In genomic region chr14:57998526-57999401, GRCm38 (mm10) we compare ENCODE assay signal across 8 mouse cellular contexts. TPM values are rescaled to one million over a fixed set of nuclear protein-coding genes. Genes with fewer than 3 reads are reported as not detected.
DNase-seq lines count a peak whose midpoint lies in the region; ATAC-seq lines count a peak whose summit lies in the region.

Gene Micu2, minus strand, starts transcription at chr14:57999262.

- H3K4me1 ChIP-seq in brown adipose tissue, adult 24 weeks (ENCODE audit: control insufficient read depth, insufficient read depth, insufficient read length, low read length): peaks cover 4% of the 10 kb centered on the region
- peaks cover 22% of the 10 kb centered on the region for H3K4me1 ChIP-seq in heart, embryonic 13.5 days
- H3K4me1 ChIP-seq in liver, embryonic 13.5 days (replicated peaks): peaks cover 31% of the 10 kb centered on the region
- 0 out of 2 replicates have a peak, but pooled peaks cover 5% of the 10 kb centered on the region for H3K4me1 ChIP-seq in stomach, embryonic 16.5 days (ENCODE audit: control insufficient read depth, insufficient read depth, low read length)

- peak within 1 kb of the TSS; percentile 97 for H3K9ac ChIP-seq in heart, embryonic 13.5 days
- H3K9ac ChIP-seq in liver, embryonic 13.5 days: peak within 1 kb of the TSS; percentile 87
- peak within 1 kb of the TSS; percentile 99 for H3K9ac ChIP-seq in stomach, embryonic 16.5 days (ENCODE audit: low read length)

- peak within 1 kb of the TSS; percentile 67 for H3K4me3 ChIP-seq in brown adipose tissue, adult 24 weeks (ENCODE audit: insufficient read depth, low read depth, low read length)
- H3K4me3 ChIP-seq in heart, embryonic 13.5 days: peak within 1 kb of the TSS; percentile 97
- peak within 1 kb of the TSS; percentile 85 for H3K4me3 ChIP-seq in liver, embryonic 13.5 days (replicated peaks)
- H3K4me3 ChIP-seq in stomach, embryonic 16.5 days (replicated peaks; ENCODE audit: low read length): peak within 1 kb of the TSS; percentile 91

- H3K9me3 ChIP-seq in heart, embryonic 13.5 days: no peaks in the 10 kb centered on the region
- no peaks in the 10 kb centered on the region for H3K9me3 ChIP-seq in liver, embryonic 13.5 days (replicated peaks)
- peaks cover 3% of the 10 kb centered on the region; the same call in 1 of the 2 replicates for H3K9me3 ChIP-seq in stomach, embryonic 16.5 days (replicated peaks; ENCODE audit: control insufficient read depth, low read length)

- peak; percentile 83 for ATAC-seq in heart, embryonic 13.5 days (ENCODE audit: extremely low read depth, insufficient number of reproducible peaks, low FRiP score, low TSS enrichment)
- ATAC-seq in liver, embryonic 13.5 days (ENCODE audit: low read depth): peak; percentile 91
- ATAC-seq in stomach, embryonic 16.5 days (ENCODE audit: insufficient read depth, low FRiP score): peak; percentile 94

- H3K27ac ChIP-seq in brown adipose tissue, adult 24 weeks (replicated peaks; ENCODE audit: low read depth, low read length): no peak within 1 kb of the TSS
- peak within 1 kb of the TSS; percentile 77 for H3K27ac ChIP-seq in heart, embryonic 13.5 days (replicated peaks)
- H3K27ac ChIP-seq in liver, embryonic 13.5 days: peak within 1 kb of the TSS; percentile 74
- peak within 1 kb of the TSS; percentile 80 for H3K27ac ChIP-seq in stomach, embryonic 16.5 days (ENCODE audit: low read length)

- H3K4me2 ChIP-seq in heart, embryonic 13.5 days: peak within 1 kb of the TSS; percentile 81
- peak within 1 kb of the TSS; percentile 92 for H3K4me2 ChIP-seq in liver, embryonic 13.5 days
- peak within 1 kb of the TSS; percentile 66 for H3K4me2 ChIP-seq in stomach, embryonic 16.5 days (ENCODE audit: low read depth, low read length)

- DNase-seq in CD4-positive, CD25-positive, alpha-beta regulatory T cell, adult 2 months (ENCODE audit: low read depth, low spot score): peak; percentile 96
- DNase-seq in fat pad, adult 2 months (ENCODE audit: extremely low read depth, low read depth, low spot score): peak; percentile 18
- peak; percentile 94 for DNase-seq in kidney, postnatal 10 days
- peak; percentile 69 for DNase-seq in liver, embryonic 13.5 days
- DNase-seq in neural tube, embryonic 10.5 days (ENCODE audit: extremely low spot score, low spot score): peak; percentile 85

- no peaks in the 10 kb centered on the region for H3K27me3 ChIP-seq in heart, embryonic 13.5 days (replicated peaks)
- no peaks in the 10 kb centered on the region for H3K27me3 ChIP-seq in liver, embryonic 13.5 days
- H3K27me3 ChIP-seq in stomach, embryonic 16.5 days (ENCODE audit: control insufficient read depth, insufficient read depth, low read length): no peaks in the 10 kb centered on the region

- 2% methylated on average over 76 of the region's 76 CpGs for WGBS in heart, embryonic 13.5 days
- WGBS in liver, embryonic 13.5 days (ENCODE audit: insufficient replicate concordance): 2% methylated on average over 76 of the region's 76 CpGs
- 2% methylated on average over 76 of the region's 76 CpGs for WGBS in stomach, embryonic 16.5 days

- H3K36me3 ChIP-seq in heart, embryonic 13.5 days: no peaks in the 10 kb centered on the region
- no peaks in the 10 kb centered on the region for H3K36me3 ChIP-seq in liver, embryonic 13.5 days
- no peaks in the 10 kb centered on the region for H3K36me3 ChIP-seq in stomach, embryonic 16.5 days (ENCODE audit: control insufficient read depth, insufficient read depth, low read length)

RNA-seq across cellular contexts. Expression of gene Micu2, which starts in this region (rescaled TPM):
- polyA plus RNA-seq in brown adipose tissue, adult 24 weeks (2012; ENCODE audit: insufficient read depth, insufficient read length, missing spikeins): 35.7 and 41.8 TPM in 2 replicates
- 82.8 and 92.5 TPM in 2 replicates for polyA plus RNA-seq in heart, embryonic 13.5 days (2015; fragmentation: Nextera tagmentation; extraction: Ambion mirVana)
- 41.5 and 45.3 TPM in 2 replicates for polyA plus RNA-seq in liver, embryonic 13.5 days (2015; fragmentation: Nextera tagmentation; extraction: Ambion mirVana)
- 80.5 and 82.3 TPM in 2 replicates for polyA plus RNA-seq in stomach, embryonic 16.5 days (2015; fragmentation: Nextera tagmentation; extraction: Ambion mirVana)

Comparison
In these comparisons a context has a peak if more than half of its experiments do, and no peak if none do; other contexts are left out.
1. DNase-seq: peak in every context shown above with its lines; median percentile 96 in CD4-positive, CD25-positive, alpha-beta regulatory T cell, adult 2 months; 94 in kidney, postnatal 10 days; 85 in neural tube, embryonic 10.5 days; 69 in liver, embryonic 13.5 days; 18 in fat pad, adult 2 months.